Mouse (Mus musculus) small intestine, adult 2 months (tissue): ENCODE results near the gene Acaca.

Source experiments
- CTCF ChIP-seq: fragments of 200-500 bp; IDR thresholded peaks from 2 replicates; pipeline ENCODE4 v1.5.1; 2012; ENCODE audit warnings: low read depth, mild to moderate bottlenecking, control low read depth, inconsistent platforms, low read length, moderate library complexity, mixed read lengths; ENCODE audit not compliant: insufficient replicate concordance, insufficient read length; ENCODE audit errors: extremely low read depth
- POLR2A ChIP-seq: fragments of 200-500 bp; IDR thresholded peaks from 2 replicates; pipeline ENCODE4 v1.6.1; 2012; ENCODE audit warnings: low read depth, mild to moderate bottlenecking, control low read depth, inconsistent platforms, low read length, moderate library complexity

- no peak for TF ChIP-seq CTCF
- TF ChIP-seq POLR2A: no peak
Observed at GRCm38 (mm10) chr11:84268068-84268467, 138.6 kb downstream of the Acaca start.
